Mouse (Mus musculus) stomach, embryonic 14.5 days (tissue): ENCODE data around the gene Akap3. TPM values are rescaled to one million over a fixed set of nuclear protein-coding genes. Genes with fewer than 3 reads are reported as not detected.
A peak's percentile ranks its signal among the peaks of the same experiment; 100 is the strongest.

Source experiments
- ATAC-seq: fragments of 200-750 bp; cut with Nextera tagmentation; 2 replicates; pipeline ENCODE4 v1.8.0; 2017; ENCODE audit warnings: low read depth, moderate TSS enrichment; ENCODE audit not compliant: insufficient number of reproducible peaks, insufficient read depth, low FRiP score
- H3K27ac ChIP-seq: fragments of 300-500 bp; sonication (generic); 2 replicates; pipeline ENCODE4 v1.5.1; 2014; ENCODE audit warnings: mild to moderate bottlenecking, low read length, moderate library complexity, mixed read lengths
- H3K27me3 ChIP-seq: fragments of 300-500 bp; sonication (generic); 2 replicates; pipeline ENCODE4 v1.6.1; 2014; ENCODE audit warnings: low read length, control low read depth, mixed read lengths; ENCODE audit not compliant: control insufficient read depth, insufficient read depth
- H3K36me3 ChIP-seq: fragments of 300-500 bp; sonication (generic); 2 replicates; pipeline ENCODE4 v1.6.1; 2014; ENCODE audit warnings: mild to moderate bottlenecking, control low read depth, low read length, moderate library complexity, mixed read lengths; ENCODE audit not compliant: control insufficient read depth, insufficient read depth
- H3K4me1 ChIP-seq: fragments of 300-500 bp; sonication (generic); 2 replicates; pipeline ENCODE4 v1.6.1; 2014; ENCODE audit warnings: low read length, control low read depth, mixed read lengths; ENCODE audit not compliant: control insufficient read depth, insufficient read depth
- H3K4me2 ChIP-seq: fragments of 300-500 bp; sonication (generic); replicated peaks from 2 replicates; pipeline ENCODE4 v1.6.1; 2014; ENCODE audit warnings: low read depth, low read length, control low read depth
- H3K4me3 ChIP-seq: fragments of 300-500 bp; sonication (generic); 2 replicates; pipeline ENCODE4 v1.5.1; 2014; ENCODE audit warnings: low read depth, low read length, control low read depth
- H3K9ac ChIP-seq: fragments of 300-500 bp; sonication (generic); replicated peaks from 2 replicates; pipeline ENCODE4 v1.6.1; 2014; ENCODE audit warnings: low read depth, mild to moderate bottlenecking, control low read depth, low read length, moderate library complexity, mixed read lengths
- H3K9me3 ChIP-seq: fragments of 300-500 bp; sonication (generic); 2 replicates; pipeline ENCODE4 v1.6.1; 2016; ENCODE audit warnings: low read depth, low read length, control low read depth; ENCODE audit not compliant: control insufficient read depth
- WGBS: fragments of 180-500 bp; shearing (Covaris S2); extraction: QIAGEN DNeasy Blood & Tissue Kit; methylation state at CpG from one replicate; pipeline ENCODE4 v1.1.7; 2014; 5-methylcytosine and 5-hydroxymethylcytosine counted together
- polyA plus RNA-seq: library from polyadenylated mRNA; unstranded; fragments of >200 nt; fragmentation: Nextera tagmentation; extraction: Ambion mirVana; gene quantifications from 2 replicates; pipeline ENCODE4 v1.2.1, GENCODE M21; 2014

The Akap3 gene
- polyA plus RNA-seq, 1 experiment from 2014 or later: not detected

- H3K9ac ChIP-seq: peak within 1 kb of the TSS; percentile 88
- peaks cover 12% of the 10 kb centered on the region for H3K4me1 ChIP-seq
- H3K4me3 ChIP-seq: peak within 1 kb of the TSS; percentile 75
- ATAC-seq: peak; percentile 83
- H3K27me3 ChIP-seq: no peaks in the 10 kb centered on the region
- no peak within 1 kb of the TSS for H3K27ac ChIP-seq
- H3K4me2 ChIP-seq: peak within 1 kb of the TSS; percentile 82
- no peaks in the 10 kb centered on the region; the same call in 1 of the 2 replicates for H3K36me3 ChIP-seq
- H3K9me3 ChIP-seq: no peaks in the 10 kb centered on the region
- WGBS: 6% methylated on average over 46 of the region's 46 CpGs
Measured at GRCm38 (mm10) chr6:126848712-126849704, 3.9 kb upstream of the Akap3 start, which contains the start of gene Ndufa9. TSS of gene Ndufa9 (minus strand) at chr6:126849136.

DNA sequence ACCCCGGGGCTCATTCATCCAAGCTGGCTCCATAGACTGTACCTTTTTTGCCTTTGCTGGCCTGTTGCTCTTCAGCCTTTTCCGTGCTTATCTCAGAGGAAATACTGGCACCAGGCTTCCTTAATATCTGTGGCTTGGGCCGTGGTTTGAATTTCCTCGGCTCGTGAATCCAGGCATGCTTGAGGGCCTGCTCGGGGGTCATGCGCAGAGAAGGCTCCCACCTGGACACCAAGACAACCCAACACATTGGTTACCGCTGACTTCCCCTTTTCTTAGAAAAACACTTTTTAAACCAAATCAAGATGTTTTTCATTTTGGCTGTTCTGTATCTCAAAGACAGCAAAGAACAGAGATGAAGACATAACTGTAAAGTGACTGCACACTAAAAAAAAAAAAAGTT is 24.2 kb downstream of the Akap3 start:
- Histone ChIP-seq H3K36me3 (no peaks in the 10 kb centered on the region), H3K4me3 (no peak overlapping the region), H3K9me3 (no peaks in the 10 kb centered on the region), H3K27ac (no peak overlapping the region), H3K27me3 (no peaks in the 10 kb centered on the region), H3K4me1 (no peaks in the 10 kb centered on the region), H3K4me2 (no peak overlapping the region), H3K9ac (no peak overlapping the region)
- 82% methylated on average over 8 of the region's 8 CpGs for WGBS
- no peak for ATAC-seq

- no peaks in the 10 kb centered on the region for H3K9me3 ChIP-seq
- no peaks in the 10 kb centered on the region for H3K27me3 ChIP-seq
- no peak overlapping the region for H3K4me3 ChIP-seq
- no peak overlapping the region for H3K4me2 ChIP-seq
- no peaks in the 10 kb centered on the region for H3K36me3 ChIP-seq
- no peak for ATAC-seq
- H3K9ac ChIP-seq: no peak overlapping the region
- H3K27ac ChIP-seq: no peak overlapping the region
- no peaks in the 10 kb centered on the region for H3K4me1 ChIP-seq
- WGBS: 76% methylated on average over 4 of the region's 5 CpGs
Measured at GRCm38 (mm10) chr6:126907378-126907777, 54.5 kb downstream of the Akap3 start.

- no peaks in the 10 kb centered on the region for H3K36me3 ChIP-seq
- H3K4me1 ChIP-seq: no peaks in the 10 kb centered on the region
- ATAC-seq: no peak
- WGBS: 68% methylated on average over 3 of the region's 3 CpGs
- H3K9me3 ChIP-seq: no peaks in the 10 kb centered on the region
- H3K4me2 ChIP-seq: no peak overlapping the region
- no peaks in the 10 kb centered on the region for H3K27me3 ChIP-seq
- H3K27ac ChIP-seq: no peak overlapping the region
- H3K4me3 ChIP-seq: no peak overlapping the region
- H3K9ac ChIP-seq: no peak overlapping the region
Measured at GRCm38 (mm10) chr6:126907876-126908275, 55.0 kb downstream of the Akap3 start.

GRCm38 (mm10) chr6:126910727-126911126 is 57.8 kb downstream of the Akap3 start:
- no peak for ATAC-seq
- Histone ChIP-seq H3K4me2 (no peak overlapping the region), H3K9me3 (no peaks in the 10 kb centered on the region), H3K9ac (no peak overlapping the region), H3K4me1 (no peaks in the 10 kb centered on the region), H3K27ac (no peak overlapping the region), H3K36me3 (no peaks in the 10 kb centered on the region), H3K27me3 (no peaks in the 10 kb centered on the region), H3K4me3 (no peak overlapping the region)
- WGBS: 75% methylated on average over 4 of the region's 4 CpGs

GRCm38 (mm10) chr6:126914928-126915327 is 62.0 kb downstream of the Akap3 start:
- ATAC-seq: no peak
- Histone ChIP-seq H3K4me1 (no peaks in the 10 kb centered on the region), H3K27ac (no peak overlapping the region), H3K4me2 (no peak overlapping the region), H3K9ac (no peak overlapping the region), H3K4me3 (no peak overlapping the region), H3K9me3 (no peaks in the 10 kb centered on the region), H3K27me3 (no peaks in the 10 kb centered on the region), H3K36me3 (no peaks in the 10 kb centered on the region)
- 84% methylated on average over 5 of the region's 5 CpGs for WGBS

DNA sequence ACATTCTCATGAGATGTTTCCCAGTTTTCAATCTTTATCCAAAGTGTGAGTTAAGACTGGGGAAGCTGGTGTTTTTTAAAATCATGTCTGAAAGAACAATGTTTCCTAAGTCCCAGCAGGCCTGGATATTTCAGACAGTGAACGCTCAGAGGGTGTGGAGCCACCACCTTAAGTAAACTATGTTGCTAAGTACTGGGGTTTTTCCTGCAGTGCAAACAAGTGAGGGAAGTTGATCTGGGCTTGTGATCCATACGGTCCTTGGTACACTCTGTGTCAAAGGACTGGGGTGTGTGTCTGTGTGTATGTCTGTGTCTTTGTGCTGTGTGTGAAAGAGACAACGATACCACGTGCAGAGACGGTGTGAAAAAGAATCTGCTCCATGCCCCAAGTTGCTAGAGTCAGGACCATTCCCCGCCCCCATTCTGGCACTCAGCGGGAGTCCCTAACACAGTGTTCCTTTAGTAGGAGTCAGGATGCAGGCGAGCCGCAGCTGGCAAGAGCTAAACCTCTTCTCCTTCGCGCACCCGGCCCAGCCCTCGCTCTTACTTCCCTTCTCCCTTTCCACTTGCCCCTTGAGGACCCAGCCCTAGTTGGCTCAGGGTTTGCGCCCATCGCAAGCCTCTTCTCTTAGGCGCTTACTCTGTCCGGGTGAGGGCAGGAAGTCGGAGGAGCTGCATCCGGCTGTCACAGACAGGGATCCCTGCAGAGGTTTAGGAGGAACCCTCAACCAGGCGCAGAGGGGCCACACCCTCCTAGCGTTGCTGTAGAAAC is 68.4 kb downstream of the Akap3 start, which contains the start of gene Dyrk4:
Gene Dyrk4 (minus strand): TSS at position 729 of the 771 bp plus-strand sequence.
- H3K9ac ChIP-seq: 0 out of 2 replicates have a peak within 1 kb of the TSS, but pooled peaks have one; percentile 11

More for the DNA sequence above, 68.4 kb downstream of the Akap3 start, which contains the start of gene Dyrk4:
- H3K9me3 ChIP-seq: no peaks in the 10 kb centered on the region
- no peaks in the 10 kb centered on the region for H3K27me3 ChIP-seq
- peak within 1 kb of the TSS; percentile 73 for H3K27ac ChIP-seq
- WGBS: 10% methylated on average over 21 of the region's 21 CpGs
- no peak within 1 kb of the TSS for H3K4me3 ChIP-seq
- peak within 1 kb of the TSS; percentile 31 for H3K4me2 ChIP-seq
- peaks cover 22% of the 10 kb centered on the region; the same call in 1 of the 2 replicates for H3K36me3 ChIP-seq
- peak; percentile 92 for ATAC-seq
- H3K4me1 ChIP-seq: no peaks in the 10 kb centered on the region
